Mouse (Mus musculus) kidney, postnatal 25 days (tissue): ENCODE measurements around the gene Gsg1l.
A peak's percentile ranks its signal among the peaks of the same experiment; 100 is the strongest.

Experiments used
- DNase-seq, 2 experiments: peaks; one replicate each; pipeline ENCODE4 v3.0.0; 2021; ENCODE audit warnings: mixed read lengths in 2 of 2

The Gsg1l gene

DNA sequence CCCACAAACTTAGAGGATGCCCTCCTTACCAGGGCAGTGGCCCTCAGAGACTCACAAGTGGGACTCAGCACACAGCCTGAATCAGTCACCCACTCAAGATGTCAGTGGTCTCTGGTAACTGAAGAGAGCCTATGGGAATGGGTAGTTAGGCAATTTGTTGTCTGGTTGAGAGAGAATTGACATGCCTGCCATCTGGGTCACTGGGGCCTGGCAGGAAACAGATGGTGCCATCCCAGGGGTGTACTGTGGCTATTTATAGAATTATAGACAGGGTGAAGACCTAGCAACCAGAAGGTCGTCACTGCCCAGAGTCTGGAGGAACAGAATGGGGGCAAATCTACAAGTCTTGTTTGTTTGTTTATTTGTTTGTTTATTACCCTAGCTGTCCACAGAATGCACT lies 54.8 kb downstream of the Gsg1l start:
- DNase-seq = no peak

DNA sequence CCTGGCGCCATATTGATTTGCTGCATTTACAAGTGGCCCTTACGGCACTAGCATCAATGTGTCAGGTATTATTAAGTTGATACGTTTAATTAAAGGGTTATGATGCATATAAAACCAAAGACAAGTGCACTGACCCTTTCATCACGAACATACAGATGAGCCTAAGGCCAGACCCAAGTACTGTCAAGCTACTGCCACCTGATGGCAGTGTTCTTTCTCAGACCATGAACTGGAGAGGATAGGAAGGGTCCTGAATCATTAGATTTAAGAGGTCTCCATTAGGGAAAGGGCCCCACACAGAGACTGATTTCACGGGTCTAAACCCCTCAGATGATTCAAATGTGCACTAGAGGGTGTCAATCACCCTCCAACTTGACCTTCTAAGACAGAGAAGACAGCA lies 55.6 kb downstream of the Gsg1l start:
- no peak for DNase-seq

DNA sequence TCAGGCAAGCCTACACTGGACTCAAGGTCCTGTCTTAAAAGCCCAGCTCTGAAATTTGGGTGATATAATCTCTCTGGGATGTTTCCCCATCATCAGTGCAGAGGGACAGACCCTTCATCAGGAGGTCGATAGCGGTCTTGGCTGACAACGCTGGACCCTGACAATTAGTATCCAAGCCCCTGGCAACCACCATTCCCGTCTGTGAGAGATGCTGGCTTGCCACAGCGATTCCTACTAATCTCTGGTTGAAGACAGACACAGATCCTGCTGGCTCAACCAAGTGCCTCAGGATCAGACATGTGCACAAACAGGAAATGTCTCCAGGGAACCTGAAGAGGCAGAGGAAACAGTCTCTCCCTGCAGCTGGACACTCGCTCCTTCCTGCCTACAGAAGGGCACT lies 62.2 kb downstream of the Gsg1l start:
- DNase-seq = no peak

DNA sequence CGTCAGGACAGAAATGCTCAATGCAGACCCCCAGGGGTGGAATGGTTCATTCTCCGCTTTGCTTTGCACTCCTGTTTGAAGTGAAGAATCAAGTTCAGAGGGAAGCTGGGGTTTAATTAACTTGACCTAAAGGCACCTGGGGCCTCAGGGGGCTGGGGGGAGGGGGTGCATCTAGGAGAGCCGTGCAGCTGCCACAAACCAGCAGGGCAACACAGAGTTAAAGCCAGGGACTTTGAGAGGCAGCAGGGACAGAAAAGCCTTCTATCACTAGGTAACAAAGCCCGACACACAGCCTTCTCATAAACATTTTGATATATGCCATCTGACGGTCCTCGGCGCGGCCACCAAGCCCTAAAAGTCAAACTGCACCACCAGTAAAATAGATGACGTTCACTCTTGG lies 62.9 kb downstream of the Gsg1l start:
- no peak for DNase-seq

DNA sequence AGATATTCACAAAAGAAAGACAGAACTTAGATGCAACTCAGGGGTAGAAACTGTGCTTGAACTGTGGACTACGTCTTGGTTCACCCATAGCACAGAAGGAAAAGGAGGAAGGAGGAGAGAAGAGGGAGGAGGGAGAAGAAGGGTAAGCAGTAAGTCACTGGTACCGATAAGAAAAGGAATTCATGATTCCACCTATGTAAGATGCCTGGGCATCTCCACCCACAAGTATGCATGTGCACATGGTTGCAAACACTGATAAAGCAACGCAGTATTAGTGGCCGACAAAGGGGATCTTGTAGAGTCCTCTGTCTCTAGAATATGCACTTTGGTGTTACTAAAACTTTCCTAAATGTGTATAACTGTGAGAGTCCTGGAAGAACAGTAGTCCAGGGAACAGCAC lies 64.8 kb downstream of the Gsg1l start:
- no peak for DNase-seq

DNA sequence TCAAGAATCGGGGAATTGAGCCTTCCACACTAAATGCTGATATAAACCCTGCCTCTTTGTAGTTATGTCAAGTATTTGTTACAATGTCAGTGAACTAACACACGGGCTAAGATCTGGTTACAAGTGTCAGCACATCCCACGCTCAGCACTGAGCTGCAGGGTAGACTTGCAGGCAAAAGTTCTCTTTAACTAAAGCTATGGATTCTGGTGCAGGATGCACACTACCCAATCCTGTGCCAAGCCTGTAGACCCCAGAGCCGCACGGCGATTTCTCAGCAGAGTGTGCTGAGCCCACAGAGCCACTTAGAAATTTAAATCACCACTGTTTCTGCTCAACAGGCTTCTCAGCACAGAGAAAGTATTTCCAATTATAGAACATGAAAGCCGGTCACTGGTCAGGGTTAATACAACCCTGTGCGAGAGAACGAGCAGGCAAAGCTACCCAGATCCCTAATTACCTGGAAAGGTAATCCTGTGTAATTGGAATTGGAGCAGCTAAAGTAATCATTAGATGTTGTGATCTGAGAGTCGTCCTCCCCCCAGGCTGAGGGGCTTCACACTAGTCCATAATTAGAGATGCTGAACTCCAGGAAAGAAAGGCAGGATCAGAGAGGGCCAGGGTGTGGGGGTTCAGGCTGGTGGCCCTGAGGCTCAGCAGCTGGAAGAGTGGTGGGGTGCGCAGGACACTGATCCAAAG lies 69.7 kb downstream of the Gsg1l start:
- no peak for DNase-seq

DNA sequence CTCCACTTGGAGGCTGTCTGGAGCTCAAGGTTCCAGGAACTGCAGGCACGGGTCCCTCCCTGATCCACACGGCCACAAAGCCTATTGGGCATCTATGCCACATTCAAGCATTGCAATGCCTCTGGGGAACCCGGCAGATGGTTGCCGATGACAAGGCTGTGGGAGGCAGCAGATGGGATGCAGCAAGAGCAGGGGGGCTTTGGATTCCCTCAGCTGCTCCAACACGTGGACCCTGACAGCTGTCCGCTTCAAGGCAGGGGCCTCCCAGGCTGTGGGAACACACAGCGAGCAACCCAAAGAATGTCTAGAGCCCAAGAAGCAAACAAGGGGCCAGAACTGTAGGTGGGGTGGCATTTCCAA lies 73.4 kb downstream of the Gsg1l start:
- DNase-seq = no peak

DNA sequence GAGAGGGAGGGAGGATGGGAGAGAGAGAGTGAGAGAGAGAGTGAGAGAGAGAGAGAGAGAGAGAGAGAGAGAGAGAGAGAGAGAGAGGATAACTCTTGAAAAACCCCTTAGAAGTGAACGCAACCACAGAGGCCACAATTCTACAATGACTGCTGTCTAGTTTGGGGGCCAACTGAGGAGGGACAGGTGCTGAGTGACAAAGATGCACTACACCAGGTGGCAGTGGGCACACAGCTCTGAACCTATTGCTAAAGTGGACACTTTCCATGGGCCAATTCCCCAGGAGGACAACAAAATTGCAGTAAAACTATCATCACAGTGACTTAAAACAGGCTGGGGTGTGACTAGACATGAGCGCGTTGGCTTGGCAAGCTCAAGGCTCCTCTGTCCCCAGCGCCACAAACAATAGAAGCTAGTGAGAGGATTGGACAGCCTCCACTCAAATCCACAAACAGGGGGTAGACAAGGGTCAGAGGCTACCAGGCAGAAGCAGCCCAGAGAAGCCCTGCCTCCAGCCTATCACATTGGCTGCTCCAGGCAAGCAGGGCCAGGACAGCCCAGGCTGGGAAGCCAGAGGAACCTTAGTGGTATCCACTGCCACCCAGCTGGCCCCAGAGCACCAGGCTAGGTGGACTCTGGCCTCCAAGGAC lies 73.9 kb downstream of the Gsg1l start:
- DNase-seq = no peak

DNA sequence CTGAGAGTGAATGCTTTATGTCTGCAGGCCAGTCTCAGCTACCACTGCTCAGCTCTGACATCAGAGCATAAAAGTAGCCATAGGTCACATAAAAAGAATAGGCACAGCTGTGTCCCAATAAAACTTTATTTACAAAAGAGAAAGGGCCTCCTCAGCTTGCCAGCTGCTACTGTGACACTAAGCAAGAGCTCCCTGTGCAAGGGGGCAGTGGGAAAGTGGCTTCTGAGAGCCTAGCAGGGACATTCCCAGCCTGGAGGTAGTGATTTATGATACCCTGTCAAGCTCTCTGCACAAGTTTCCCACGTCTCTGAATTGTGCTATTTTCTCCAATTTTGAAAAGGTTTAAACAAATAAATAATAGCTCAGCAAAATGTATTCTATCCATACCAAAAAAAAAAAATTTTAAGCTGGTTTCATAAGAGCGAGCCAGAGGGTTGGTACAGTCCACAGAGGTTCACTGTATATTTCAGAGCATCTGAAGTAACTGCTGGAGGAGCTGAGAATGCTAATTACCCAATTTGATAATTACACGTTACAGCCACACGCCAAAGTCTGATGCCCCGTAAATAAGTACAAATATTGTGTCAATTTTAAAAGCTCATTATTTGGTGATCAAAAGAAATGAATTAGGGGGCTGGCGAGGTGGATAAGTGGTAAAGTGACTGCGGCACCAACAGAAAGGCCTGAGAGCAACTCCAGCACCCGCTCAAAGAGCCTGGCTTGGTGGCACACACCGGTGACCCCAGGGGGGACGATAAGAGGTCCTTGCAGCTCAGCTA lies 74.9 kb downstream of the Gsg1l start:
- no peak for DNase-seq

DNA sequence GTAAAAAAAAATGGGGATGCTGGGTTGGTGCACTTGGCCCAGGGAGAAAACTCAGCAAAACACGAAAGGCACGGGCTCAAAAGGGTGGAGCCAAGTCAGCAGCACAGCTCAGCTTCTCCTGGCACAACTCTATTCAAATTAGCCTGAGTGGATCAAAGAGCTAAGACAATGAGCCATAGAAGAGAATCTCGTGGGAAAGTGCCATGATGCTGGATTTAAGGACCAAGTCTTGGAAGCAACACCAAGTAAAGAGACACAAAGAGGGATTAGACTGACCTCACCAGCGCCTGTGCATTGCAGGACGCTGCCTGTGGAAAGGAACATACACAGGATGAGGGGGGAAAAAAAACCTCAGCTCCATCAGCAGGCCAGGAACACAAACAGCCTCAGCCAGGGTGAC lies 76.9 kb downstream of the Gsg1l start:
- DNase-seq = no peak

DNA sequence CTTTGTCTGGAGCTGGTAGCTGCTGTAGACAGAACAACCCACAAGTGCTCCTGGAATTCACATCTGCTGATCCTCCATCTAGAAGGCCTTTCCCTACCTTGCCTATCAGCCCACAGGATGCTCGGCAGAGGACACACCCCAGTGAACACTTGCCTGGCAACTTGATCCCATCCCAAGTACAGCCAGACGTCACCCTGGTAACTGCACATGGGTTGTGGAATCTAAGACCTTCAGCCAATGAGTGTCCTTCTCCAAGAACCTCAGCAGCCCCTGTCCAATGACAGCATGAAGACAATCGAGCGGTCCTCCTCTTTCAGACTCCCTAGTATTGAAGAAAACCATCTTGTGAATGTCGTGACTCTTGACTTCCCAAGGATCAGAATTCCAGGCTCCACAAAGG lies 80.5 kb downstream of the Gsg1l start:
- no peak for DNase-seq

DNA sequence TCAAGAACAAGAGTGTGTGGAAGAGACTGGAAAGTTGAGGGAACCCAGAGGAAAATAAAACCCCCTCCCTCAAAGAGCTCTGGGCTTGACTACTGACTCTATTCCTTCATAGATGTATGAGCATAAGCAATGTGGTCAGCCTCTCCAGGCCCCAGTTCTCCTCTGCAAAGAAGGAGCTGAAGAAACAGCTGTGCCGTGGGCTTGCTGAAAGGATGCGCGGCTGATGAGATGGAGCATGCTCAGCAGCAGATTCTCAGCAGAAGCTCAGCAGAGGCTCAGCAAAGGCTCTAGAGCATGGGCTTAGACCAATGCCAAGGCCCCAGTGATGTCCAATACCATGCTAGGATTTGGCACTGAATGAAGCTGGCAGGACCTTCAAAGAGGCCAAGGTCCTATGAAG lies 82.3 kb downstream of the Gsg1l start:
- DNase-seq = no peak

DNA sequence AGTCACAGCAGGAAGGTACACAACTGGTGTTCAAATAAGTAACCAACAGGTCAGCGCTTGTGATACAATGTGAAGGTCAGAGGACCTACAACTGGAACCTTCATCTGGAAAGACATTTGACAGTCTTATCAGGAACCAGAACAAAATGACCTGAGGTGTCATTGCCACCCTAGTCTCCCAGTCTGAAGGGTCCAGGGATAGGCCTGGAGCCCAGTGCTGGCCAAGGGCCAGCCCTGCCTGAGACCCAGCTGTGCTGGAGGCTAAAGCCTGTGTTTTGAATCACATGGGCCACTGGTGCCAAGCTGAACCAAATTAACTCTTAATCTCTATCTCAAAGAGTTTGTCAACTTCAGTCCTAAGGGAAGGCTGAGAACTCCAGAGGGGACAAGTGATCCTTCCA lies 86.1 kb downstream of the Gsg1l start:
- no peak for DNase-seq

DNA sequence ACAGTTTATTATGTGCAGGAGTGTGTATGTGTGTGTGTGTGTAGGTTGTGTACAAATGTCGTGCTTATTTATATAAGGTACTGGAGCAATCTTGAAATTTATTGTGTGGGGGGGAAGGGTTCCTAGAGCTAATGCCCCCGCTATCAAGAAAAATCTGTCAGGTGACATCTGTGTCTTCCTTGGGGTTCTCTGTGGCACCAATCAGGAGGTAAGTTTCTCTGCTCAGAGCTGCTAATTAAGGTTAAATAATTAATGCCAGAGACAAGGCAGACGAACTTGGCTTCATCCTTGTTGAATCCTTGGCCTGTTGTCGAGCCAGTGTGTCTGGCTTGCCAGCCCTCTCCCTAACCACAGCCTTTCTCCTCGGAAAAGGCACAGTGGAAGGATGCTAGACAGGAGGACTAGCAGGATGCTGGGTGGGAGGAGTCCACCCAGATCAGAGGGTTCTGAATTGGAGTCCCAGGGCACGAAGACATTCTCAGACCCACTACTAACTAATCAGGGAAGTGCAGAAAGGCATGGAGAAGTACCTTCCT lies 89.8 kb downstream of the Gsg1l start:
- no peak for DNase-seq

DNA sequence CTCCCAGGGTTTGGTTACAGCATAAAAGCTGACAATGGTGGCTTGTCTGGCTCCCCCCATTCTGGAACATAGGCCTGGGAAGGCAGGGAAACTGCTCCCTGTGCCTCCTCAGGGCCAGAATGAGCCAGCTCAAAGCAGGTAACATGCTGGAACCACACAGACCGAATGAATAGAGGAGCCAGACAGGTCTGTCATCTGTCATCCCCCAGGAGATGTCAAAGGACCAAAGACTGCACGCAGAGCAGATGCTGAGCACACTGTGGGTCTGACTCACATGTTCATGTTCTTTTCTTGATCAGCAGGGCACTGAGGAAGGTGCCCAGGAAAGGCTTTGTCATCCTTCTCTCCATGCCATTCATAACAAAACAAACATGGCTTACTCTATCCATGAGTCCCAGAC lies 90.4 kb downstream of the Gsg1l start:
- DNase-seq = no peak

DNA sequence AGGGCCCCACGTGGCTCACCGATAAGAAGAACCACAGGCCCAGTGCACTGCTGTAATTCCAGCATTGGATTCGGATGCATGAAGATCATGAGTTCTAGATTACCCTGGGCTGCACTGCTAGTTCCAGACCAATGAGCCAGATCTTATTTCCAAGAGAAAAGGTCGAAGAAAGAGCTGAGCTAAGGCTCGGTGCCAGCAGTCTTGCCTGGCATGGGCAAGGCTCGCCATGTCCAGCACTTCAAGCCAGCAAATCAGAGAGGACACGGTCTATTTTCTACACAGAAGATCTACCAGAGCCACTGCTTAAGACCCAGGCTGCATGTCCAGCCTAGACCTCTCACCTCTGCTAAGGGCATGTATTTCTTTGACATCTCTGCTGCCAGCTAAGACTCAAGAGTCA lies 92.2 kb downstream of the Gsg1l start:
- peak; percentile 41 for DNase-seq

DNA sequence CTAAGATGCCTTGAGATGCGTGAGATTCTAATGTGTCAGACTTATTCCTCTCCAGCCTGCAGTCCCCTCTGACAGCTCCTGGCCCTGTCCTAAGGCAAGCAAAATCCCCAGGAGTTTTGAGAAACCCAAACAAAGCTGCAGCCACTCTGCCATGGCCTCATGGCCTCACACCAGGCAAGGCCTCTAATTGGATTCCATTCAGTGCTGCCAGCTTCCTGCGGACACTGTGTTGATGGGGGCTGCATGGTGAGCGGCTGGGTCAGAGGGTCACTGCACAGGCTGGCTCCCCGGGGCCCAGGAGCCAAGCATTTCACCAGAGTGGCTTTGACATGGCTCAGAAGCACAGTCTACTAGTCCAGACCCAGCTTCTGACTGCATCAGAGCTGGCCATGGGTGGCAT lies 92.7 kb downstream of the Gsg1l start:
- DNase-seq = peak in 1 of 2 experiments; percentile 20

DNA sequence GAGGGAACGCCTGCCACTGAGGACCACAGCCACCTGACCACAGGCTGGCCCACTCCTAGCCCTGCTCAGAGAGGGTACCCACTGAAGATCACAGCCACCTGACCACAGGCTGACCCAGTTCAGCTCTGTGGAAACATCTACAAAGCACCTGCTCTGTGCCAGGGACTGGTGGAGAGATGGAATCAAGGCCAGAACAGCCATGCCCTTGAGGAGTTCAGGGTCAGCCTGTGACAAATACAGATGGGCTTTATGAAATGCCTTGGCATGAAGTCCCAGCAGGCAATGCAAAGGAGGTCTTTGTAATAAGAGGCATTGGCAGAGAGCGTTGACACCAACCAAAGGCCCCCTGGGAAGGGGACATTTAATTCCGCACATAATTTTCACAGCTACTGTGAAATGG lies 93.9 kb downstream of the Gsg1l start:
- DNase-seq = peak in 1 of 2 experiments; percentile 22

DNA sequence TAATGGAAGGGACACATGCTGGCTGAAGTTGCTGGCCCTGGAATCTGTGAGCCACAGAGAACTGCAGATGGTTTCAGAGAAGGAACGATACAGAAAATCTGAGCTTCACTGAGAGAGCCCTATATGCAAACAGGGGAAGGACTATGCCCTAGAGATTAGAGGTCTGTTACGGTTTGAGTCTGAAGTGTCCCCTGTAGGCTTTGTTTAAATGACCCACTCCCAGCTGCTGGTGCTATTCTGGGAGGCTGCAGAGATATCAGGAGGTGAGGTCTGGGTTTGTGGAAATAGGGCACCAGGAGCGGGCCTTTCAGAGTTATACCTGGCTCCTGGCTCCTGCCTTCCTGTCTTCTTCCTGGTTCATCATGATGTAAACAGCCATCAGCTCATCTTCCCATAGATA lies 95.1 kb downstream of the Gsg1l start:
- no peak for DNase-seq

DNA sequence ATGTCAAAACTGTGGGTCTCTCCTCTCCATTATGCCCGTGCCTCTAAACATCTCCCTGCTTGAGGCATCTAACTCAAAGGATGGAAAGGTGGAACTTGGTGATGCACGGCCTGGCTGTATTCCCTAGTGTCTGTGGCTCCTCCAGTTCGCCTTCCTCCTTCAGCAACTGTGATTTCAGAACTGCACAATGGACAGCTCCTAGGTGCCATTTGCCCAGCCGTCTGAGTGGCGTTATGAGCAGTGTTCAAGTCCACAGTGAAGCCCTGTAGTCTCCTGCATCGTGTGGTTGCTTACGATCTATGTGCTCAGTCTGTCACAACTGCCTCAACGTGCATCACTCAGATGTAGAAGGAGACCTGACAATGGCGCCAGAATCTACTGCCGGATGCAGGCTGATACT lies 96.6 kb downstream of the Gsg1l start:
- peak in 1 of 2 experiments; percentile 24 for DNase-seq

DNA sequence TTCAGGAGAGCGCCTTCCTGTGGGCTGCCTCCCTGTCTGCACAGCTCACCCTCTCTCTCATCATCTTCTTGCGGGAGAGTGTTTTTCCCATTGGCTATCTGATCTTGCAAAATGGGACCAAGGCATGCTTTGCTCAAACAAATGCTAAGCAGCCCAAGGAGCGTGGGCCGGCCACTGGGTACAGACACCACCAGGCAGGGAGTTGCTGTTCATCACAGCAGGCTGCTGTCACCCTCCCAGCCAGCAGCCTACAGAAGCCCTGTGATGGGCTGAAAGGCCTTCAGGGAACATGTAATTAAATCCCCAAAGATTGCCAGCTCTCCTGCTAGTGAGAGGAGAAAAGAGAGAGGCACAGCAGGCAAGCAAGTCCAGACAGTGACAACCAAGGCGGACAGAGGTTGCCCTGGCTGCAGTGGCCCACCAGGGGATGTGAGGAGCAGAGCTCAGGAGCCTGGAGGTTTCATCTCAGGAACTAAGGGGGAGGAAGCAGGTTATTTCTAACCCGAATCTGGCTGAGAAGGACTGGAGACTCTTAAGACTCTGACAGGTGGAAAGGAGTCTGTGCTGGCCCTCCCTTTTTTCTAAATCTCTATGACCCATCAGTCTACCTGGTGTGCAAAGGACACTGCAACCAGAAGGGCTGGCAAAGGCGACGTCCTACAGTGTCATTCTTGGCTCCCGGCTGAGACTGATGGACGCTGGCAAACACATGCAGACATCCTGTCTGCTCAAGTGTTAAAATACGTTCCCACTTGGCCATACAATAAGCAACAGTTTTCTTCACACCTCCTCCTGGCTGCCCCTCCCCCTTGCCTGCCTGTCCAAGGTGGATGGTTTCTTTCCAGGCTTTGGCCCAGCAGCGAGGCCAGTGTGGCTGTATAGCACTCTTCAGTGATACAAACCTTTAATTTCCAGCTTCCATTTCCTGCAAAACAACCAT lies 98.0 kb downstream of the Gsg1l start:
- DNase-seq = peak in 1 of 2 experiments; percentile 19

DNA sequence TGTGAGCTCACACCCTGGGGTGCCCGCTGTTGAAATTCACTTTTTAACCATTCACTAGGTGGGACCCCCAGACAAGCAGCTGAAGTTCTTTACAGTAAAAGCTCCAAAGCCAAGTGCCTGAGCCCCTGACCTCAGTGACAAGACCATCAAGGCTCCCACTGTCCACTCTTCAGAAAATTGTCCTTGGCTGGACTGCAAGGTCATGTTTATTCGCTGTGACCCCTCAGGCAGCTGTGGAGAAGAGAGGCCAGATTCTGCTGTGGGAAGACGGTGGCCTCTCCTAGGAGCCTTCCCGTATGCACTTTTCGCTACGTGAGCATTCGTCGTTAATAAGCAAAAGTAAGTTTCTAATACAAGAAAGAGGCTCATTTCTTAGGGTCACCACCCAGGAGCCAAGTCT lies 102.6 kb downstream of the Gsg1l start:
- no peak for DNase-seq

DNA sequence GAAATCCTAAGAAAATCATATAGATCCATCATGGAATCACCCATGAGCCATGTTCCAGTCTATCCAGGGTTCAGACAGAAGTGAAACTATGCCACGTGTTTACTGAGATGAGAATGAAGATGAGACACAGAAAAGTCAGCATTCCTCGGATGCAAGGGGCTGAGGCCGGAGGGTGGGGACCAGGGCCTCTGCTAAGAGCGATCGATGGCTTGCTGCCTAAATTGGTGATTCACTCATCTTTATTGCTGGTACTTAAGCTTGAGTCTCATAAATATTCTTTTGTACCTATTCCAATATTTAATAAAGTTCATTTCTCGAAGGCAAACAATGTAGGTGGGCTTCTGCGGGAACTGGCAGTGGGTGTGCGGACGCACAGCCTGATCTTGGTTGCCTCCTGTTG lies 105.5 kb downstream of the Gsg1l start:
- DNase-seq = no peak
